Mouse (Mus musculus) brain, embryonic 14.5 days (tissue): ENCODE results near the gene Zfp91.

ENCODE experiments used
- CTCF ChIP-seq: fragments of 200-500 bp; IDR thresholded peaks from 2 replicates; pipeline ENCODE4 v1.5.1; 2012; ENCODE audit warnings: inconsistent platforms, mild to moderate bottlenecking, moderate library complexity, borderline replicate concordance; ENCODE audit not compliant: insufficient read depth, insufficient read length; ENCODE audit errors: extremely low read depth
- POLR2A ChIP-seq: fragments of 200-500 bp; IDR thresholded peaks from 2 replicates; pipeline ENCODE4 v1.6.1; 2012; ENCODE audit warnings: mild to moderate bottlenecking, inconsistent platforms, borderline replicate concordance; ENCODE audit not compliant: poor library complexity, insufficient read depth, insufficient read length, severe bottlenecking; ENCODE audit errors: extremely low read depth

GRCm38 (mm10) chr19:12795511-12796327 is at the start of gene Zfp91, which contains the start of gene Lpxn:
- no peak for TF ChIP-seq CTCF
- TF ChIP-seq POLR2A = peak; percentile 51
